Comparison of ENCODE assay signal across 8 mouse cellular contexts in the genomic region with DNA sequence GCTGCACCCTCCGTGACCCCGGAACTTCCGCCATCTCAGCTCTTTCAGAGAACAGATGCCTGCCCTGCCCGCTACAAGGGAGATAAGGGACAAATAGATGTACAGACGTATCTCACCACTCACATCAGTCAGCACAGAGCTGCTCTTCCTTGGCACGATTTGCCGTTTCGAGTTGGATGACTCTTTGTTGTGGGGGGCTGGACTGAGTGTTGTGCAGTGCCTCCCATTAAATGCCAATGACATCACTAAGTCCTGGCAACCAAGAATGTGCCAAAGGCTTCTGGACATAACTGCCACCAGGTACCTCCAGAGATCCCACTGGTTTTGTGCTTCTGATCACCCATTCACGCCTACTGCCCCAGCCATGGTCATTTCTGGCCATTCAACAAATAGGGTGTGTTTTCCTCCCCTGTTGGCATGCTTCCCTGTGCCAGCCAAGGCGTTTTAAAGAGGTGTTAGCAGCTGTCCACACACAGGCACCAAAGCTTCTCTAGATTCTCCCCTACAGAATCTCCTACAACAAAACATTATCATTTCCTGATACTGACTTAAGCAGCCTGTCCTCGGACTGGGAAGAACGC. TPM values are rescaled to one million over a fixed set of nuclear protein-coding genes. Genes with fewer than 3 reads are reported as not detected.
DNase-seq lines count a peak whose midpoint lies in the region; ATAC-seq lines count a peak whose summit lies in the region.

No protein-coding gene starts in this region.

- WGBS in embryonic facial prominence, embryonic 13.5 days, result 40% methylated on average over 12 of the region's 12 CpGs
- WGBS in midbrain, embryonic 11.5 days, result 41% methylated on average over 12 of the region's 12 CpGs

- H3K27ac ChIP-seq in embryonic facial prominence, embryonic 13.5 days, result no peak overlapping the region
- H3K27ac ChIP-seq in midbrain, embryonic 11.5 days (ENCODE audit: low read depth, low read length), result no peak overlapping the region

- H3K9me3 ChIP-seq in embryonic facial prominence, embryonic 13.5 days, result 0 out of 2 replicates have a peak, but pooled peaks cover 3% of the 10 kb centered on the region
- H3K9me3 ChIP-seq in midbrain, embryonic 11.5 days (ENCODE audit: control insufficient read depth, low read length), result no peaks in the 10 kb centered on the region

- no peak for ATAC-seq in embryonic facial prominence, embryonic 13.5 days (ENCODE audit: insufficient number of reproducible peaks, insufficient read depth, low FRiP score, low TSS enrichment, low read depth)
- peak; percentile 40; the same call in 1 of the 2 replicates for ATAC-seq in midbrain, embryonic 11.5 days (ENCODE audit: low FRiP score)

- peak overlapping the region; percentile 20; the same call in 1 of the 2 replicates for H3K4me3 ChIP-seq in embryonic facial prominence, embryonic 13.5 days
- no peak overlapping the region for H3K4me3 ChIP-seq in midbrain, embryonic 11.5 days (ENCODE audit: low read depth, low read length)

- H3K4me1 ChIP-seq in embryonic facial prominence, embryonic 13.5 days, result peaks cover 19% of the 10 kb centered on the region
- H3K4me1 ChIP-seq in midbrain, embryonic 11.5 days (ENCODE audit: control insufficient read depth, insufficient read depth, low read length), result peaks cover 7% of the 10 kb centered on the region

- H3K4me2 ChIP-seq in embryonic facial prominence, embryonic 13.5 days, result peak overlapping the region; percentile 49
- H3K4me2 ChIP-seq in midbrain, embryonic 11.5 days, result peak overlapping the region; percentile 22

- H3K27me3 ChIP-seq in embryonic facial prominence, embryonic 13.5 days, result no peaks in the 10 kb centered on the region; the same call in 1 of the 2 replicates
- H3K27me3 ChIP-seq in midbrain, embryonic 11.5 days (ENCODE audit: control insufficient read depth, insufficient read depth, low read length), result no peaks in the 10 kb centered on the region

- DNase-seq in adrenal gland, postnatal 14 days, result peak; percentile 60
- no peak for DNase-seq in adrenal gland, postnatal 25 days
- DNase-seq in MEL-GATA-1-ER (ENCODE audit: extremely low read depth, low read depth), result peak; percentile 85
- peak; percentile 91 for DNase-seq in induced T-regulatory cell, adult 2 months (ENCODE audit: low read depth)
- peak; percentile 91 for DNase-seq in midbrain, embryonic 11.5 days (ENCODE audit: low spot score, missing footprints)
- DNase-seq in thymus, postnatal 10 days (ENCODE audit: low spot score in 2 of 2), result peak; percentile 76 to 80
- no peak for DNase-seq in kidney, postnatal 4 days

- no peaks in the 10 kb centered on the region for H3K36me3 ChIP-seq in embryonic facial prominence, embryonic 13.5 days
- no peaks in the 10 kb centered on the region for H3K36me3 ChIP-seq in midbrain, embryonic 11.5 days (ENCODE audit: control insufficient read depth, insufficient read depth, low read length)

- no peak overlapping the region for H3K9ac ChIP-seq in embryonic facial prominence, embryonic 13.5 days
- H3K9ac ChIP-seq in midbrain, embryonic 11.5 days (ENCODE audit: low read length), result 0 out of 2 replicates have a peak overlapping the region, but pooled peaks have one; percentile 0

RNA-seq across cellular contexts. Expression of a gene that starts 11.7 kb away (rescaled TPM):
- 4.0 and 4.6 TPM in 2 replicates for total RNA-seq in adrenal gland, postnatal 14 days (2021)
- total RNA-seq in adrenal gland, postnatal 25 days (2021), result 4.5 and 13.2 TPM in 2 replicates
- 2.7 and 2.9 TPM in 2 replicates for polyA plus RNA-seq in embryonic facial prominence, embryonic 13.5 days (2015; fragmentation: Nextera tagmentation; extraction: Ambion mirVana)
- polyA plus RNA-seq in midbrain, embryonic 11.5 days (2014; fragmentation: Nextera tagmentation; extraction: Ambion mirVana), result 0.16 and 0.36 TPM in 2 replicates

Comparison
In these comparisons a context has a peak if more than half of its experiments do, and no peak if none do; other contexts are left out.
1. DNase-seq: peak in adrenal gland, postnatal 14 days (single experiment), MEL-GATA-1-ER (single experiment), induced T-regulatory cell, adult 2 months (single experiment), midbrain, embryonic 11.5 days (single experiment) and thymus, postnatal 10 days (2 of 2); none in adrenal gland, postnatal 25 days (single experiment) and kidney, postnatal 4 days (0 of 2).